Mouse (Mus musculus): ENCODE data around the gene Mrtfa. TPM values are rescaled to one million over a fixed set of nuclear protein-coding genes. Genes with fewer than 3 reads are reported as not detected.

Gene Mrtfa
- total RNA-seq, 1 experiment from 2014 or later = 23.4 TPM

- DNase-seq = no peak
Measured at GRCm38 (mm10) chr15:81064661-81065060, 125.9 kb downstream of the Mrtfa start.

GRCm38 (mm10) chr15:81064143-81064542 is 126.4 kb downstream of the Mrtfa start:
- peak; percentile 52 for DNase-seq

- no peak for DNase-seq
Measured at GRCm38 (mm10) chr15:81062616-81063015, 127.9 kb downstream of the Mrtfa start.

- DNase-seq = no peak
Measured at GRCm38 (mm10) chr15:81062175-81062588, 128.4 kb downstream of the Mrtfa start.

GRCm38 (mm10) chr15:81060975-81061374 is 129.6 kb downstream of the Mrtfa start:
- no peak for DNase-seq

- DNase-seq = no peak
Measured at GRCm38 (mm10) chr15:81057736-81058135, 132.8 kb downstream of the Mrtfa start.

GRCm38 (mm10) chr15:81055488-81055887 is 135.1 kb downstream of the Mrtfa start:
- no peak for DNase-seq

- DNase-seq = no peak
Measured at GRCm38 (mm10) chr15:81052491-81052890, 138.1 kb downstream of the Mrtfa start.

GRCm38 (mm10) chr15:81050488-81050887 is 140.1 kb downstream of the Mrtfa start:
- DNase-seq = no peak

GRCm38 (mm10) chr15:81049401-81050053 is 141.0 kb downstream of the Mrtfa start:
- peak; percentile 63 for DNase-seq

- DNase-seq = no peak
Measured at GRCm38 (mm10) chr15:81047497-81047896, 143.1 kb downstream of the Mrtfa start.

- DNase-seq = no peak
Measured at GRCm38 (mm10) chr15:81046061-81046460, 144.5 kb downstream of the Mrtfa start.

- DNase-seq = no peak
Measured at GRCm38 (mm10) chr15:81045336-81045735, 145.2 kb downstream of the Mrtfa start.

GRCm38 (mm10) chr15:81044446-81044845 is 146.1 kb downstream of the Mrtfa start:
- DNase-seq = no peak

- DNase-seq = peak; percentile 77
Measured at GRCm38 (mm10) chr15:81042276-81042931, 148.2 kb downstream of the Mrtfa start.

- DNase-seq = no peak
Measured at GRCm38 (mm10) chr15:81041767-81042166, 148.8 kb downstream of the Mrtfa start.

- no peak for DNase-seq
Measured at GRCm38 (mm10) chr15:81038419-81038818, 152.1 kb downstream of the Mrtfa start.

- DNase-seq = peak; percentile 30
Measured at GRCm38 (mm10) chr15:81035417-81036162, 155.0 kb downstream of the Mrtfa start.

- DNase-seq = no peak
Measured at GRCm38 (mm10) chr15:81034119-81034518, 156.4 kb downstream of the Mrtfa start.

GRCm38 (mm10) chr15:81032941-81033629 is 157.5 kb downstream of the Mrtfa start:
- no peak for DNase-seq

GRCm38 (mm10) chr15:81031611-81032010 is 158.9 kb downstream of the Mrtfa start:
- no peak for DNase-seq

- no peak for DNase-seq
Measured at GRCm38 (mm10) chr15:81030891-81031425, 159.6 kb downstream of the Mrtfa start.
